Mouse (Mus musculus) embryonic facial prominence, embryonic 12.5 days (tissue): Measurements from ENCODE around the gene Tdrd1. TPM values are rescaled to one million over a fixed set of nuclear protein-coding genes. Genes with fewer than 3 reads are reported as not detected.

Experiments
- ATAC-seq: fragments of 200-750 bp; cut with Nextera tagmentation; 2 replicates; pipeline ENCODE4 v1.8.0; 2017; ENCODE audit not compliant: insufficient number of reproducible peaks, insufficient read depth, low FRiP score, low TSS enrichment
- H3K27ac ChIP-seq: fragments of 300-500 bp; sonication (generic); 2 replicates; pipeline ENCODE4 v1.5.1; 2016; ENCODE audit warnings: mild to moderate bottlenecking
- H3K27me3 ChIP-seq: fragments of 300-500 bp; sonication (generic); 2 replicates; pipeline ENCODE4 v1.6.1; 2016; ENCODE audit warnings: mild to moderate bottlenecking, moderate library complexity
- H3K36me3 ChIP-seq: fragments of 300-500 bp; sonication (generic); 2 replicates; pipeline ENCODE4 v1.6.1; 2016; ENCODE audit warnings: mild to moderate bottlenecking
- H3K4me1 ChIP-seq: fragments of 300-500 bp; sonication (generic); 2 replicates; pipeline ENCODE4 v1.6.1; 2016
- H3K4me2 ChIP-seq: fragments of 300-500 bp; sonication (generic); replicated peaks from 2 replicates; pipeline ENCODE4 v1.6.1; 2016; ENCODE audit warnings: mild to moderate bottlenecking, moderate library complexity
- H3K4me3 ChIP-seq: fragments of 300-500 bp; sonication (generic); 2 replicates; pipeline ENCODE4 v1.5.1; 2016; ENCODE audit warnings: mild to moderate bottlenecking
- H3K9ac ChIP-seq: fragments of 300-500 bp; sonication (generic); 2 replicates; pipeline ENCODE4 v1.6.1; 2016; ENCODE audit warnings: mild to moderate bottlenecking, moderate library complexity
- H3K9me3 ChIP-seq: fragments of 300-500 bp; sonication (generic); 2 replicates; pipeline ENCODE4 v1.6.1; 2016; ENCODE audit warnings: mild to moderate bottlenecking, moderate library complexity
- WGBS: fragments of 180-500 bp; shearing (Covaris S2); methylation state at CpG from one replicate; pipeline ENCODE4 v1.1.7; 2016; 5-methylcytosine and 5-hydroxymethylcytosine counted together
- polyA plus RNA-seq: library from polyadenylated mRNA; unstranded; fragments of >200 nt; fragmentation: Nextera tagmentation; extraction: Ambion mirVana; gene quantifications from 2 replicates; pipeline ENCODE4 v1.2.1, GENCODE M21; 2016

Gene Tdrd1
- polyA plus RNA-seq, 1 experiment from 2014 or later, result 2.0 TPM

DNA sequence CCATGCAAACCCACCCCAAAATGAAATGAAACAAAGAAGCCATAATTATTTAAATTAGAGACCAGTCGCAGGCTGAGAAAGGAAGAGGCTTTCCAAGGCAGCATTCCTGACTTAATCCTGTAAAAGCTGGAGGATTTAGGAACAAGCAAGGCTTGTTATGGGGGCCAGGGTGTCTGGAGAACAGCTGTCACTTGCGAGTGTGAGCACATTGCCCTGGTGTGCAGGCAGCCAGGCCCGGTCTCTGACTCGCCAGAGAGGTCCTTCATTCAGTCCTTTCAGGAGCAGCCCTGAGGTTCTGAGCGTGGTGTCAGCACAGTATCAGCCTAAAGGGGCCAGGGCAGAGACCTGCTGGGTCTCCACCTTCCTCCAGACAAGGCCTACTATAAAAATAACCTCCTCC lies 62.6 kb downstream of the Tdrd1 start:
- Histone ChIP-seq H3K4me2 (no peak overlapping the region), H3K27ac (peak overlapping the region; percentile 75; the same call in 1 of the 2 replicates), H3K4me3 (no peak overlapping the region), H3K27me3 (no peaks in the 10 kb centered on the region), H3K4me1 (peaks cover 14% of the 10 kb centered on the region; the same call in 1 of the 2 replicates), H3K9ac (no peak overlapping the region), H3K9me3 (no peaks in the 10 kb centered on the region), H3K36me3 (no peaks in the 10 kb centered on the region)
- no peak for ATAC-seq
- WGBS, result 49% methylated on average over 5 of the region's 5 CpGs

DNA sequence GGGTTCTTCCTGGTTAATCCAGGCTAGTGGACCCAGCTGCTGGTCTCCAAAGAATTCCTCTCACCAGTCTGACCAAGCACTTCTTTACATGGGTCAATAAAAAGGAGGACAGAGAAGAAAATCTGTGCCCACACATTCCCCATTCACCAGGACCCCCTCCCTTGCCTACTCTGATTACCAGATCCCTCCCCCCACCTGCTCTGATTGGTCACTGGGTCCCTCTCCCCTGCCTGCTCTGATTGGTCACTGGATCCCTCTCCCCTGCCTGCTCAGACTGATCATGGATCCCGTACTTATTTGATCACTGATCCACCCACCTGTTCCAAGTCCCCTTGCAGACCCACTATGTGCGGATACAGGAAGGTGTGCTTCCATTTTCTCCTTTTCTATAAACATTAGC lies 65.4 kb downstream of the Tdrd1 start:
- 55% methylated on average over 2 of the region's 2 CpGs for WGBS
- Histone ChIP-seq H3K27ac (no peak overlapping the region), H3K4me1 (peaks cover 13% of the 10 kb centered on the region; the same call in 1 of the 2 replicates), H3K9me3 (no peaks in the 10 kb centered on the region), H3K27me3 (no peaks in the 10 kb centered on the region), H3K36me3 (no peaks in the 10 kb centered on the region), H3K9ac (no peak overlapping the region), H3K4me3 (no peak overlapping the region), H3K4me2 (no peak overlapping the region)
- no peak for ATAC-seq

DNA sequence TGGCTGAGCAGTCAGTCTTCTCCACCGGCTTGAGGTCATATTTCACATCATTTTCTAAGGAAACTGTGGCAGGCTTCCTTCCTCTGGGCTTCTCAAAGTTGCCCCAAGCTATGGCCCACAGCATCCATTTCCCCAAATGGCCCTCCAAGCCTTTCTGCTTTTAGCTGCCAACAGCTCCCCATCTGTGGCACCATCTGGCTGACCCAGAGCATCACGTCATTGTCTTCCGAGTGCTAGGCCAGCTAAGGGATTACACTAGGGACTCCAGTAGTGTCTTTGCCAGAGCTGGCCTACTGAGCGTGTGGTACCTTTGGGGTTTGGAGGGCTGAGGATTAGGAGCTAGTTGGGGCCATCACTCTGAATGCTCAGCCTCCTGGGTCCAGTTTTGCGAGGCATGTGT lies 66.6 kb downstream of the Tdrd1 start:
- Histone ChIP-seq H3K27me3 (no peaks in the 10 kb centered on the region), H3K9ac (no peak overlapping the region), H3K27ac (no peak overlapping the region), H3K4me3 (no peak overlapping the region), H3K4me1 (peaks cover 13% of the 10 kb centered on the region; the same call in 1 of the 2 replicates), H3K4me2 (no peak overlapping the region), H3K36me3 (no peaks in the 10 kb centered on the region), H3K9me3 (no peaks in the 10 kb centered on the region)
- 89% methylated on average over 5 of the region's 5 CpGs for WGBS
- ATAC-seq, result no peak

DNA sequence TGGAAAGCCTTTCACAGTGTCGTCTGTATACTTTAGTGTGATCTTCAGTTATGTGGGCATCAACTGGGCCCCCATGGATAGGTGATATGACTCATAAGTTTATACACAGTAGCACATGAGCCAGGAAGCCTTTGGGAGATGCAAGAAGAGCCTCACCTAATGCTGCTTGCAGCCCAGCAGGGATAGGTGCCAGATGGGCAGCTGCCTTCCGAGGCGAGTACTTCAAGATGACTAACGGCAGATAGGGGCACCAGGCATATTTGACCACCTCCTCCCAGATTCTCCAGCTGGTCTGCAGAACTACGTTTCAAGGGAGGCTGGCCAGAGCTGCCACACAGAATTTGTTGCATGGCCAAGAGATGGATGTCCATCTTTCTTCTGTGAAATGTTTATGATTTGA lies 67.3 kb downstream of the Tdrd1 start:
- no peak overlapping the region for H3K4me3 ChIP-seq
- no peak overlapping the region for H3K4me2 ChIP-seq
- peaks cover 14% of the 10 kb centered on the region for H3K4me1 ChIP-seq
- H3K36me3 ChIP-seq, result no peaks in the 10 kb centered on the region
- WGBS, result 72% methylated on average over 5 of the region's 5 CpGs
- ATAC-seq, result no peak
- H3K27ac ChIP-seq, result no peak overlapping the region
- H3K27me3 ChIP-seq, result no peaks in the 10 kb centered on the region
- H3K9me3 ChIP-seq, result no peaks in the 10 kb centered on the region
- no peak overlapping the region for H3K9ac ChIP-seq

DNA sequence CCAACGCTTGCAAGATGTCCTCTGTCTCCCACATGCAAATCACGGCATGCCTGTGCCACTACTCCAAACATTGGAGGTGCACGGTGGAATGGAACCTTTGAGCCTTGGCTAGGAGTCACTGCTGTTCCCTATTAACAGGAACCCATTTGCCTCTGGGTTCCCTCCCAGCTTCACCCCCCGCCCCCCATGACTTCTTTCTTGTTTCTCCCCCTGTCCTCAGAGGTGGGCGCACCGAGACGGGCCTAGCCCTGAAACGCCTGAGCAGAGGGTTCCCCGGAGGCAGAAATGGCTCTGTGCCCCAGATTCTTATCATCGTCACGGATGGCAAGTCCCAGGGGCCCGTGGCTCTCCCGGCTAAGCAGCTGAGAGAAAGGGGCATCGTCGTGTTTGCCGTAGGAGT lies 71.6 kb downstream of the Tdrd1 start:
- H3K4me3 ChIP-seq, result no peak overlapping the region
- no peaks in the 10 kb centered on the region for H3K27me3 ChIP-seq
- H3K27ac ChIP-seq, result no peak overlapping the region
- ATAC-seq, result no peak
- no peak overlapping the region for H3K9ac ChIP-seq
- H3K4me1 ChIP-seq, result peaks cover 3% of the 10 kb centered on the region; the same call in 1 of the 2 replicates
- 75% methylated on average over 16 of the region's 16 CpGs for WGBS
- no peak overlapping the region for H3K4me2 ChIP-seq
- no peaks in the 10 kb centered on the region for H3K36me3 ChIP-seq
- H3K9me3 ChIP-seq, result no peaks in the 10 kb centered on the region

DNA sequence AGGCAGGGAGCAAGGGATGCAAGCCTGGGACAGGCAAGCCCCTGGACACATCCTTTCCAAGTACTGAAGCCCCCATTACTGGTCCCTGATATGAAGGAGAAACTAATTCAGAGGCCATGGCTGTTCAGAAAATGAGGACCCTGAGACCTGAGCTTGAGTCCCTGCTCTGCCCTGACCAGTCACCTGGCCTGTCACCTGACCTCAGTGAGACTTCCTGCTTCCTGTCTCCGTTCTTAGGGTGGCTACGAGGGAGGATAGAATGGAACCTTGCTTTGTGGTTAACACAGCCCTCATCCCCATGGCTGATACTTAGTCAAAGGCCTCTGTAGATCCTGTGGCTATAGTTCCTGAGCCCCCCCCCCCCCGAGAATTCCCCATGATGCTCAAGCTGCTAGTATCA lies 78.1 kb downstream of the Tdrd1 start:
- Histone ChIP-seq H3K27me3 (no peaks in the 10 kb centered on the region), H3K4me2 (no peak overlapping the region), H3K4me3 (no peak overlapping the region), H3K9me3 (no peaks in the 10 kb centered on the region), H3K36me3 (no peaks in the 10 kb centered on the region), H3K4me1 (peaks cover 6% of the 10 kb centered on the region; the same call in 1 of the 2 replicates), H3K9ac (no peak overlapping the region), H3K27ac (no peak overlapping the region)
- 82% methylated on average over 3 of the region's 3 CpGs for WGBS
- no peak for ATAC-seq

DNA sequence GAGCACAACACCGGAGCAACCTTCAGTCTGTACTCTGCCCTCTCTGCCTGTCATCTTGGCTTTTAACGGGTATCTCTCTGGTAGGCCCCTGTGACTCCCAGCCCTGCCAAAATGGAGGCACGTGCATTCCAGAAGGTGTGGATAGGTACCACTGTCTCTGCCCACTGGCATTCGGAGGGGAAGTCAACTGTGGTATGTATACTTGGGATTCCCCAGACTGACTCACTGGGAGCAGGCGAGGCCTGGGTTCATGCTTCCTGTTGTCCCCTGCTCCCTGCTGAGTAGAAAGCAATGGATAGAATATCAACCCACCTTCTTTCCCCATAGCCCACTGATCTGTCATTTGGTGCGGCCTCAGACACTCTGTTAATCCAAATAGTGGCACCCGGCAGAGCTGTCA lies 79.4 kb downstream of the Tdrd1 start:
- no peak for ATAC-seq
- 82% methylated on average over 7 of the region's 7 CpGs for WGBS
- Histone ChIP-seq H3K36me3 (no peaks in the 10 kb centered on the region), H3K4me2 (no peak overlapping the region), H3K9ac (no peak overlapping the region), H3K9me3 (no peaks in the 10 kb centered on the region), H3K27me3 (no peaks in the 10 kb centered on the region), H3K4me1 (peaks cover 6% of the 10 kb centered on the region; the same call in 1 of the 2 replicates), H3K4me3 (no peak overlapping the region), H3K27ac (no peak overlapping the region)

DNA sequence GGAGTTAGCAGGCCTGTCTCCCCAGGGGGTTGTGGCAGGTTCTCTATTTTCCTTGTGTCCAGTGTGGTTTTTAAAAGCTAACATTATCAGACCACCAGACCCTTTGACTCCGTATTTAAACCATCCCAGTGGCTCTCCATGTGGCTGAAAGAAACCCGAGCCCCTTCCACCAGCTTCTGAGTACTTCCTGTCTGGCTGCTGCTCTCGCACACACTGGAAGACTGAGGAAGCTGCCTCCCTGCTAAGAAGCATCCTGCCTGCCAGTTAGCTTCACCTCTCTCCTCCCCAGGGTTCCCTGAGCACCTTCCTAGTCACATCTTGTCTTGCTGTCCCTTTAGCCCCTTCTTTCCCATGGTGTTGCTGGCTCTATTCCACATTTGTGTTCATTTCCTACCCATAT lies 81.8 kb downstream of the Tdrd1 start:
- Histone ChIP-seq H3K27me3 (no peaks in the 10 kb centered on the region), H3K27ac (no peak overlapping the region), H3K36me3 (no peaks in the 10 kb centered on the region), H3K9me3 (no peaks in the 10 kb centered on the region), H3K4me1 (peaks cover 10% of the 10 kb centered on the region; the same call in 1 of the 2 replicates), H3K4me3 (no peak overlapping the region), H3K4me2 (no peak overlapping the region), H3K9ac (no peak overlapping the region)
- WGBS, result 18% methylated on average over 3 of the region's 3 CpGs
- no peak for ATAC-seq

DNA sequence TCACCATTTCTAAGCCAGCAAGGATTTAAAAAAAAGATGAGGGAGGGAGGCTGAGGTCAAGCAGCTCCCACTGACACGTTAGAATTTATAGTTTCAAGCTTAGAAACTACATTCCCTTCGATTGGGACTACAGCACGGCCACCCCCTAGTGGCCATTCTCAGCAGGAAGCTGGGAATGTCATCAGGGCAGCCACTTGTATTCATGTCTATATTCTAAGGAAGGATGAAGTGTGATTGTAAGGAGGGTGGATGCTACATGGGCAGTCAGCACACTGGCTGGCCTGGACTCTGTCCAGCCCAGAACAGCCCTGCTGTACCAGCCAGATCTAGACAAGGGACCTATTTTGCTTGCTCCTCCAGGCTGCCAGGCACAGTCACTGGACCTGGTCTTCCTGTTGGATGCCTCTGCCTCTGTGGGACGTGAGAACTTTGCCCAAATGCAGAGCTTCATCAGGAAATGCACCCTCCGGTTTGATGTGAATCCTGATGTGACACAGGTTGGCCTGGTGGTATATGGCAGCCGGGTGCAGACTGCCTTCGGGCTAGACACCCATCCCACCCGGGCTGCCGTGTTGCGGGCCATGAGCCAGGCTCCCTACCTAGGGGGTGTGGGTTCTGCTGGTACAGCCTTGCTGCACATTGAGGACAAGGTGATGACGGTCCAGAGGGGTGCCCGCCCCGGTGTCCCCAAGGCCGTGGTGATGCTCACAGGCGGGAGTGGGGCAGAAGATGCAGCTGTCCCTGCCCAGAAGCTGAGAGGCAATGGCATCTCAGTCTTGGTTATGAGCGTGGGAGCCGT lies 82.7 kb downstream of the Tdrd1 start:
- no peak overlapping the region for H3K4me2 ChIP-seq
- no peaks in the 10 kb centered on the region for H3K36me3 ChIP-seq
- no peaks in the 10 kb centered on the region for H3K27me3 ChIP-seq
- ATAC-seq, result no peak
- peaks cover 10% of the 10 kb centered on the region; the same call in 1 of the 2 replicates for H3K4me1 ChIP-seq
- 76% methylated on average over 17 of the region's 17 CpGs for WGBS
- no peaks in the 10 kb centered on the region for H3K9me3 ChIP-seq
- no peak overlapping the region for H3K4me3 ChIP-seq
- no peak overlapping the region for H3K27ac ChIP-seq
- no peak overlapping the region for H3K9ac ChIP-seq

- Histone ChIP-seq H3K4me2 (no peak overlapping the region), H3K9me3 (peaks cover 4% of the 10 kb centered on the region; the same call in 1 of the 2 replicates), H3K4me1 (peaks cover 10% of the 10 kb centered on the region; the same call in 1 of the 2 replicates), H3K27ac (no peak overlapping the region), H3K36me3 (0 out of 2 replicates have a peak, but pooled peaks cover 4% of the 10 kb centered on the region), H3K27me3 (no peaks in the 10 kb centered on the region), H3K4me3 (no peak overlapping the region), H3K9ac (no peak overlapping the region)
- 61% methylated on average over 11 of the region's 11 CpGs for WGBS
- ATAC-seq, result no peak
These were observed 84.6 kb downstream of the Tdrd1 start for GRCm38 (mm10) chr19:56910561-56910960.

DNA sequence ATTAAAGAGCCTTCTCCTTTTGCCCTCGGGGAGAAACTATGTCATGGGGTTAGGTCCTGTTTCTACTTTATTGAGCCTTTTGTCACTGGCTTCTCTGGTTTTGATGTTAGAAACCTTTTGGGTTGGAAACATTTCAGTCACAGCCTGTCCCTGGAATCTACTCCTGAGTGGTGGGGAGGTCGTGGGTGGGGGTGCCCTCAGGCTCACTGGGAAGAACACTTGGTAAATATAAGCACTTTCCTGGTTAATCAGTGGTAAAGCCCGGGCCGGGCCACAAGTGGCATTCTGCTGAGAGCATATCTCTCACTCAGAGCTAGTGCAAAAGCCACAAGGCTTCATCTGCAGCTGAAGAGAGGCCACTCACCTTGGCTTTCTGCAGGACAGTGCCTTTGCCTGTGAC lies 87.8 kb downstream of the Tdrd1 start:
- no peak for ATAC-seq
- Histone ChIP-seq H3K9ac (no peak overlapping the region), H3K36me3 (0 out of 2 replicates have a peak, but pooled peaks cover 4% of the 10 kb centered on the region), H3K4me3 (no peak overlapping the region), H3K4me2 (no peak overlapping the region), H3K27ac (no peak overlapping the region), H3K4me1 (peaks cover 3% of the 10 kb centered on the region; the same call in 1 of the 2 replicates), H3K27me3 (no peaks in the 10 kb centered on the region), H3K9me3 (peaks cover 4% of the 10 kb centered on the region; the same call in 1 of the 2 replicates)
- 69% methylated on average over 4 of the region's 4 CpGs for WGBS

DNA sequence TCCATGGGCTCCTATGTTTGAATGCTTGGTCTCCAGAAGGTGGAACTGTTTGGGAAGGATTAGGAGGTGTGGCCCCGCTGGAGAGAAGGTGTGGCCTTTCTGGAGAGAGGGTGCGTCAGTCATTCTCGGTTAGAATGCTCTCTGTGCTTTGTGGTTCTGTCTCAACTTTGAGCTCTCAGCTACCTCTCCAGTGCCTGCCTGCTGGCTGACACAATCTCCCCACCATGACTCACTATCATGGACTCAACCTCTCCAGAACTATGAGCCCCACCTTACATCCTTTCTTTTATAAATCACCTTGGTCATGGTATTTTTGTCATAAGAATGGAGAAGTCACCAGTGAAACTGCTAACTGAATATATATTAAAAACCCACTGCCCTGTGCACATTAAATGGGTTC lies 88.6 kb downstream of the Tdrd1 start:
- no peak overlapping the region for H3K27ac ChIP-seq
- peaks cover 3% of the 10 kb centered on the region; the same call in 1 of the 2 replicates for H3K4me1 ChIP-seq
- ATAC-seq, result no peak
- WGBS, result 80% methylated on average over 3 of the region's 3 CpGs
- H3K9ac ChIP-seq, result no peak overlapping the region
- H3K4me3 ChIP-seq, result no peak overlapping the region
- no peak overlapping the region for H3K4me2 ChIP-seq
- H3K36me3 ChIP-seq, result 0 out of 2 replicates have a peak, but pooled peaks cover 4% of the 10 kb centered on the region
- H3K9me3 ChIP-seq, result peaks cover 4% of the 10 kb centered on the region; the same call in 1 of the 2 replicates
- H3K27me3 ChIP-seq, result no peaks in the 10 kb centered on the region
